Mouse (Mus musculus): Measurements from ENCODE around the gene Aldh1l1. TPM values are rescaled to one million over a fixed set of nuclear protein-coding genes. Genes with fewer than 3 reads are reported as not detected.

Gene Aldh1l1
- polyA plus RNA-seq, 1 experiment from 2014 or later = 7.8 TPM

GRCm38 (mm10) chr6:90475176-90475853 lies 10.9 kb upstream of the Aldh1l1 start:
- H3K27ac ChIP-seq (ENCODE audit: low read depth) = no peak overlapping the region
- no peaks in the 10 kb centered on the region for H3K27me3 ChIP-seq (replicated peaks; ENCODE audit: control insufficient read depth, insufficient read depth, low read length)
- H3K4me2 ChIP-seq (ENCODE audit: low read length) = no peak overlapping the region
- no peaks in the 10 kb centered on the region for H3K9me3 ChIP-seq (ENCODE audit: control insufficient read depth, low read length)
- no peak for ATAC-seq (replicated peaks; ENCODE audit: low FRiP score, low TSS enrichment, low read depth)
- no peak for DNase-seq (ENCODE audit: low spot score)
- 72% methylated on average over 4 of the region's 4 CpGs for WGBS
- no peak overlapping the region for H3K4me3 ChIP-seq (ENCODE audit: low read depth, low read length)
- H3K4me1 ChIP-seq (replicated peaks; ENCODE audit: control insufficient read depth, insufficient read depth, low read length) = no peaks in the 10 kb centered on the region
- H3K36me3 ChIP-seq (ENCODE audit: control insufficient read depth, insufficient read depth, low read length) = no peaks in the 10 kb centered on the region
- H3K9ac ChIP-seq (ENCODE audit: low read length) = no peak overlapping the region

GRCm38 (mm10) chr6:90475854-90476212 lies 10.4 kb upstream of the Aldh1l1 start:
- DNase-seq (ENCODE audit: low spot score) (no peak), ATAC-seq (replicated peaks; ENCODE audit: low FRiP score, low TSS enrichment, low read depth) (no peak)
- Histone ChIP-seq H3K9ac (ENCODE audit: low read length) (no peak overlapping the region), H3K4me1 (replicated peaks; ENCODE audit: control insufficient read depth, insufficient read depth, low read length) (no peaks in the 10 kb centered on the region), H3K36me3 (ENCODE audit: control insufficient read depth, insufficient read depth, low read length) (no peaks in the 10 kb centered on the region), H3K9me3 (ENCODE audit: control insufficient read depth, low read length) (no peaks in the 10 kb centered on the region), H3K4me2 (ENCODE audit: low read length) (no peak overlapping the region), H3K4me3 (ENCODE audit: low read depth, low read length) (no peak overlapping the region), H3K27me3 (replicated peaks; ENCODE audit: control insufficient read depth, insufficient read depth, low read length) (no peaks in the 10 kb centered on the region), H3K27ac (ENCODE audit: low read depth) (no peak overlapping the region)
- 74% methylated on average over 3 of the region's 3 CpGs for WGBS

- WGBS = 50% methylated on average over 14 of the region's 14 CpGs
- no peaks in the 10 kb centered on the region for H3K9me3 ChIP-seq (ENCODE audit: control insufficient read depth, low read length)
- DNase-seq (ENCODE audit: low spot score) (no peak), ATAC-seq (replicated peaks; ENCODE audit: low FRiP score, low TSS enrichment, low read depth) (no peak)
- no peak overlapping the region for H3K27ac ChIP-seq (ENCODE audit: low read depth)
- no peaks in the 10 kb centered on the region for H3K4me1 ChIP-seq (replicated peaks; ENCODE audit: control insufficient read depth, insufficient read depth, low read length)
- no peaks in the 10 kb centered on the region for H3K36me3 ChIP-seq (ENCODE audit: control insufficient read depth, insufficient read depth, low read length)
- H3K4me2 ChIP-seq (ENCODE audit: low read length) = peak overlapping the region; percentile 8; the same call in 1 of the 2 replicates
- H3K27me3 ChIP-seq (replicated peaks; ENCODE audit: control insufficient read depth, insufficient read depth, low read length) = no peaks in the 10 kb centered on the region
- H3K9ac ChIP-seq (ENCODE audit: low read length) = no peak overlapping the region
- no peak overlapping the region for H3K4me3 ChIP-seq (ENCODE audit: low read depth, low read length)
Observed at GRCm38 (mm10) chr6:90476941-90477518, 9.2 kb upstream of the Aldh1l1 start.

- WGBS = 53% methylated on average over 3 of the region's 3 CpGs
Observed at GRCm38 (mm10) chr6:90484249-90484648, 2.0 kb upstream of the Aldh1l1 start.

GRCm38 (mm10) chr6:90484876-90485275 lies 1.4 kb upstream of the Aldh1l1 start:
- no peak overlapping the region for H3K9ac ChIP-seq (ENCODE audit: low read length)
- H3K4me2 ChIP-seq (ENCODE audit: low read length) = no peak overlapping the region
- ATAC-seq (replicated peaks; ENCODE audit: low FRiP score, low TSS enrichment, low read depth) (no peak), DNase-seq (ENCODE audit: low spot score) (no peak)
- WGBS = 79% methylated on average over 5 of the region's 5 CpGs
- H3K9me3 ChIP-seq (ENCODE audit: control insufficient read depth, low read length) = no peaks in the 10 kb centered on the region
- no peaks in the 10 kb centered on the region for H3K36me3 ChIP-seq (ENCODE audit: control insufficient read depth, insufficient read depth, low read length)
- H3K4me1 ChIP-seq (replicated peaks; ENCODE audit: control insufficient read depth, insufficient read depth, low read length) = no peaks in the 10 kb centered on the region
- H3K4me3 ChIP-seq (ENCODE audit: low read depth, low read length) = no peak overlapping the region
- H3K27me3 ChIP-seq (replicated peaks; ENCODE audit: control insufficient read depth, insufficient read depth, low read length) = no peaks in the 10 kb centered on the region
- H3K27ac ChIP-seq (ENCODE audit: low read depth) = no peak overlapping the region

More at GRCm38 (mm10) chr6:90484249-90484648, 2.0 kb upstream of the Aldh1l1 start:
- Histone ChIP-seq H3K36me3 (ENCODE audit: control insufficient read depth, insufficient read depth, low read length) (no peaks in the 10 kb centered on the region), H3K4me1 (replicated peaks; ENCODE audit: control insufficient read depth, insufficient read depth, low read length) (no peaks in the 10 kb centered on the region), H3K4me2 (ENCODE audit: low read length) (no peak overlapping the region), H3K9ac (ENCODE audit: low read length) (no peak overlapping the region), H3K27me3 (replicated peaks; ENCODE audit: control insufficient read depth, insufficient read depth, low read length) (no peaks in the 10 kb centered on the region), H3K27ac (ENCODE audit: low read depth) (no peak overlapping the region), H3K9me3 (ENCODE audit: control insufficient read depth, low read length) (no peaks in the 10 kb centered on the region), H3K4me3 (ENCODE audit: low read depth, low read length) (no peak overlapping the region)
- DNase-seq (ENCODE audit: low spot score) (no peak), ATAC-seq (replicated peaks; ENCODE audit: low FRiP score, low TSS enrichment, low read depth) (no peak)

- H3K27ac ChIP-seq (ENCODE audit: low read depth) = no peak overlapping the region
- DNase-seq (ENCODE audit: low spot score) = no peak
- H3K4me2 ChIP-seq (ENCODE audit: low read length) = no peak overlapping the region
- H3K27me3 ChIP-seq (replicated peaks; ENCODE audit: control insufficient read depth, insufficient read depth, low read length) = no peaks in the 10 kb centered on the region
- 86% methylated on average over 1 of the region's 1 CpGs for WGBS
- no peak overlapping the region for H3K9ac ChIP-seq (ENCODE audit: low read length)
- H3K9me3 ChIP-seq (ENCODE audit: control insufficient read depth, low read length) = no peaks in the 10 kb centered on the region
- H3K36me3 ChIP-seq (ENCODE audit: control insufficient read depth, insufficient read depth, low read length) = no peaks in the 10 kb centered on the region
- ATAC-seq (replicated peaks; ENCODE audit: low FRiP score, low TSS enrichment, low read depth) = no peak
- H3K4me1 ChIP-seq (replicated peaks; ENCODE audit: control insufficient read depth, insufficient read depth, low read length) = no peaks in the 10 kb centered on the region
- no peak overlapping the region for H3K4me3 ChIP-seq (ENCODE audit: low read depth, low read length)
Observed at GRCm38 (mm10) chr6:90487531-90487930, 1.3 kb downstream of the Aldh1l1 start.

- no peak overlapping the region for H3K4me3 ChIP-seq (ENCODE audit: low read depth, low read length)
- H3K4me2 ChIP-seq (ENCODE audit: low read length) = no peak overlapping the region
- H3K4me1 ChIP-seq (replicated peaks; ENCODE audit: control insufficient read depth, insufficient read depth, low read length) = no peaks in the 10 kb centered on the region
- WGBS = 88% methylated on average over 3 of the region's 3 CpGs
- no peaks in the 10 kb centered on the region for H3K36me3 ChIP-seq (ENCODE audit: control insufficient read depth, insufficient read depth, low read length)
- no peak overlapping the region for H3K9ac ChIP-seq (ENCODE audit: low read length)
- H3K27ac ChIP-seq (ENCODE audit: low read depth) = no peak overlapping the region
- no peak for ATAC-seq (replicated peaks; ENCODE audit: low FRiP score, low TSS enrichment, low read depth)
- H3K27me3 ChIP-seq (replicated peaks; ENCODE audit: control insufficient read depth, insufficient read depth, low read length) = no peaks in the 10 kb centered on the region
- DNase-seq (ENCODE audit: low spot score) = no peak
- no peaks in the 10 kb centered on the region for H3K9me3 ChIP-seq (ENCODE audit: control insufficient read depth, low read length)
Observed at GRCm38 (mm10) chr6:90489532-90489931, 3.3 kb downstream of the Aldh1l1 start.

- Histone ChIP-seq H3K4me1 (replicated peaks; ENCODE audit: control insufficient read depth, insufficient read depth, low read length) (no peaks in the 10 kb centered on the region), H3K4me3 (ENCODE audit: low read depth, low read length) (no peak overlapping the region), H3K9me3 (ENCODE audit: control insufficient read depth, low read length) (no peaks in the 10 kb centered on the region), H3K4me2 (ENCODE audit: low read length) (no peak overlapping the region), H3K9ac (ENCODE audit: low read length) (no peak overlapping the region), H3K36me3 (ENCODE audit: control insufficient read depth, insufficient read depth, low read length) (no peaks in the 10 kb centered on the region), H3K27ac (ENCODE audit: low read depth) (no peak overlapping the region), H3K27me3 (replicated peaks; ENCODE audit: control insufficient read depth, insufficient read depth, low read length) (no peaks in the 10 kb centered on the region)
- DNase-seq (ENCODE audit: low spot score) = no peak
- 76% methylated on average over 2 of the region's 2 CpGs for WGBS
- ATAC-seq (replicated peaks; ENCODE audit: low FRiP score, low TSS enrichment, low read depth) = no peak
Observed at GRCm38 (mm10) chr6:90490976-90491375, 4.7 kb downstream of the Aldh1l1 start.

Data from intestine, embryonic 14.5 days (tissue).